Mouse (Mus musculus) B cell, adult 67 days (primary cell): ENCODE results near the gene Olfr1122. TPM values are rescaled to one million over a fixed set of nuclear protein-coding genes. Genes with fewer than 3 reads are reported as not detected.

Source experiments
- total RNA-seq, 2 experiments: library from RNA; stranded (reverse); gene quantifications; 4 replicates each; pipeline ENCODE4 v1.2.4; 2023

Gene Olfr1122
- not detected for total RNA-seq

DNA sequence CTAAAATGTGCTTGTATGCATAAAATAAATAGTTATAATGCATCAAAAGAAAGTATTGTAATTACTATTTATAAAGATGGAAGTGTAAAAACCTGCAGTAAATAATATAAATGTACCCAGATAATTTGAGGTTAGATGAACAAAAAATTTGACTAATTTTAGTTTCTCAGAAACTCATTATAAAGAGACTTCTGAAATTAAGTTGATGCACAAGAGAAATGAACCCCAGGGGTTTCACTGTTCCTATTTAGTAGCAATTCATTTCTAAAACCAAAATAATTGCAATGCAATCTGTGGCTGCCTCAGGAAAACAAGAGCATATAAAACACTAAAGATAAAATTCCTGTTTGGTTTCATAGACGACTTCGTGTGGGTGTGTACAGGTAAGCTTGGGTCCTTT lies at the start of gene Olfr1122:
Olfr1122 (plus strand) TSS at position 301 of the 400 bp plus-strand sequence.

DNA sequence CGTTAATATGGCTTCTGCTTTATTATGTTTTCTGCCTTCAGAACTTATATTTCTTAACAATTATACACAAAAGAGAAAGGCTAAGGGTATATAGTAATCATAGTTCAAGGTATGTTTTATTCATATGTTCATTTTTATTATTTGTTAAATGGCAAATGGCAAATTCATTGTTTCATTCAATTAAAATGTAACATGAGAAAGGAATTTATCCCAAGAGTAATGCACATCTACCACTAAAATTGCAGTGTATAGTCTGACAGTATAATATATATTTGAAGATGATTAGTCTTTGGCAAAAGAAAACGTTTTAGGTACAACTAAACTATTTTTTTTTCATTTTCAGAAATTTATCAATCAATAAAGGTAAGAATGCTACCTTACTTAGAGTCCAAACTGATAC lies 31.1 kb upstream of the Olfr1122 start, which contains the start of gene Olfr1120:
Olfr1120 (plus strand) TSS at position 301 of the 400 bp plus-strand sequence.

DNA sequence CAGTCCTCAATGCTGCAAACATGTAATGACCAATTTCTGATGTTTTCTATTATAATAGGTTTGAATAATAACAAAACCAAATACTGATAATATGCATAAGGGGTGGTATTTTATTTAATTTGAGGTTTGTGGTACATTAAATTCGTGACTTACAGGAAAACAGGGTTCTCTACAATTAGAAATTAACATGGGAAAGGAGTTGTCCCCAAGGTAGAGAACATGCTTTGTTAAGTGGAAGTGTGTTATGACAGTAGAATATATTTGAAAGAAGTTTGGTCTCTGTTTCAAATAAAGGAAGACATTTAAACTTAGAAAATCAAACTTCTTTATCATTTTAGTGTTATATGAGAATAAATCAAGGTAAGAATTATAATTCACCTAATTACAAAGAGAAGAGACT lies 16.1 kb upstream of the Olfr1122 start, which contains the start of gene Olfr1121:
Olfr1121 (plus strand) TSS at position 301 of the 400 bp plus-strand sequence.

DNA sequence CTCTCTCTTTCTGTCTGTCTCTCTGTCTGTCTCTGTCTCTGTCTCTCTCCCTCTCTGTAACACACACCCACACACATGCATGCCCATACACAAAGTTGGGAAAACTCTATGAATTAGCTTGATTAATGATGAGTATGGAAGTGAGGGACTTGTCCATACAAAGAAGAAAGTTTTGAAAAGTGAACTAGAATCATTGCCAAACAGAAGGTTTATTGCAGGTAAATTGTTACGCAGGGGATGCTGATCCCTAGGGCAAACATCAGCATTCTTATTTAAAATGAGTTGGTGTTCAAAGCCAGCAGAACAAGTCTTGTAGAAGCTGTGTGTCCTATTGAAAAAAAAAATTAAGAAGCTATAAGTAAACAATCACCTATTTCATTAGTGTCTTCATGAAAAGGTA lies 30.7 kb downstream of the Olfr1122 start, which contains the start of gene Olfr1123:
Olfr1123 (plus strand) TSS at position 301 of the 400 bp plus-strand sequence.

DNA sequence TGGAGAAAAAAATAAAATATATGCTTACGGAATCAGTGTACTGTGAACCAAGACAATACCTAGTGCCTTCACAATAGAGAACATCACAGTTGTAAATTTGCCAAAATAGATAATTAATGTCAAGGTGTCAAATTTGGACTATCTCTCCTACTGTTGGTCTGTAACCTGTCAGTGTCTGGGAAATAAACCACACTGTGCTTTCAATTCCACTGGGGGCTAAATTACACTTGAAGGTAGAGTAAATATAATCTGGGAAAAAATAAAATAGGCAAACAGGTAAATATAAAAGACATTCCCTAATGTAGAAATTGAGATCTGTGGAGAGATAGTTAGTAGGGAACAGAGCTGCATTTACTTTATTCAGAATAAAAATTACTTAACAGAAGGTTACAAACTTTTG lies 44.3 kb downstream of the Olfr1122 start, which contains the start of gene Olfr1124:
Olfr1124 (plus strand) TSS at position 301 of the 400 bp plus-strand sequence.

Other genes starting within 250 kb of the Olfr1122 start
- not detected for gene Olfr1110, start 245.5 kb upstream of the Olfr1122 start, total RNA-seq
- not detected for gene Olfr1111, start 233.2 kb upstream of the Olfr1122 start, total RNA-seq
- not detected for gene Olfr1112, start 198.1 kb upstream of the Olfr1122 start, total RNA-seq
- gene Olfr1113, start 176.9 kb upstream of the Olfr1122 start, total RNA-seq, result not detected
- gene Olfr1115, start 137.8 kb upstream of the Olfr1122 start, total RNA-seq, result not detected
- gene Olfr1116, start 118.3 kb upstream of the Olfr1122 start, total RNA-seq, result not detected
- not detected for gene Olfr1118, start 78.3 kb upstream of the Olfr1122 start, total RNA-seq
- not detected for gene Olfr1120, start 31.0 kb upstream of the Olfr1122 start, total RNA-seq
- not detected for gene Olfr1121, start 16.0 kb upstream of the Olfr1122 start, total RNA-seq
- not detected for gene Olfr1123, start 30.8 kb downstream of the Olfr1122 start, total RNA-seq
- gene Olfr1124, start 44.4 kb downstream of the Olfr1122 start, total RNA-seq, result not detected
- gene Olfr1126, start 68.1 kb downstream of the Olfr1122 start, total RNA-seq, result not detected
- gene Pramel7, start 111.2 kb downstream of the Olfr1122 start, total RNA-seq, result not detected
- gene Pramel6, start 120.7 kb downstream of the Olfr1122 start, total RNA-seq, result not detected
- not detected for gene Olfr153, start 145.9 kb downstream of the Olfr1122 start, total RNA-seq
- not detected for gene Olfr1128, start 159.7 kb downstream of the Olfr1122 start, total RNA-seq
- not detected for gene Olfr1129, start 188.1 kb downstream of the Olfr1122 start, total RNA-seq
- gene Olfr1130, start 220.4 kb downstream of the Olfr1122 start, total RNA-seq, result not detected
- gene Olfr1131, start 241.3 kb downstream of the Olfr1122 start, total RNA-seq, result not detected